ENCODE assay signal across 33 mouse cellular contexts in genomic region chr13:99739420-99739819, GRCm38 (mm10).
DNase-seq lines count a peak whose midpoint lies in the region; TF ChIP-seq lines count a peak whose summit lies in the region.
"Had no signal": no experiment of that assay in that cellular context is flagged by ENCODE, and none has a peak within 500 bp of the region (broad histone marks: within the 10 kb centered on the region; RNA-seq: fewer than 3 reads in every experiment).

No protein-coding gene starts in this region.

- 79% methylated on average over 1 of the region's 1 CpGs for WGBS in heart, embryonic 10.5 days

- DNase-seq in frontal cortex, adult 2 months (ENCODE audit: extremely low spot score in 1 of 2, low spot score in 1 of 2): peak; percentile 54 to 74
- DNase-seq in frontal cortex, postnatal 14 days (ENCODE audit: low spot score in 2 of 2): no peak
- DNase-seq in left cerebral cortex, adult 2 months (ENCODE audit: extremely low spot score in 1 of 2, low spot score in 2 of 2): peak in 1 of 2 experiments; percentile 19
- DNase-seq in left cerebral cortex, postnatal 10 days (ENCODE audit: extremely low spot score in 1 of 2, low spot score in 2 of 2): no peak
- DNase-seq in adipocyte (ENCODE audit: low spot score): peak; percentile 11
- DNase-seq in left cerebral cortex, postnatal 36 days (ENCODE audit: low spot score in 2 of 2): peak; percentile 41 to 59
- no peak for DNase-seq in heart, embryonic 10.5 days (ENCODE audit: low spot score)
- DNase-seq: adrenal gland, postnatal 14 days; cerebellum, adult 11-12 months; cerebellum, adult 9-11 months; embryo, embryonic 11 days; gastrocnemius, postnatal 25 days; heart, adult 18-20 months; kidney, adult 11 months; kidney, postnatal 14 days; layer of hippocampus, postnatal 36 days; lung, embryonic 14.5 days; lung, postnatal 14 days; midbrain, embryonic 14.5 days; retina, postnatal 1 day; spleen, adult 18-20 months; thymus, adult 2 months; thymus, postnatal 36 days had no signal

- no peaks in the 10 kb centered on the region for H3K27me3 ChIP-seq in heart, embryonic 10.5 days (ENCODE audit: insufficient read depth, poor library complexity, severe bottlenecking)
- H3K27me3 ChIP-seq: embryonic facial prominence, embryonic 13.5 days; forebrain, embryonic 15.5 days; heart, embryonic 12.5 days; hindbrain, embryonic 15.5 days; limb, embryonic 12.5 days; neural tube, embryonic 15.5 days; Patski had no signal

- H3K27ac ChIP-seq in left cerebral cortex, adult 2 months: peak overlapping the region; percentile 11; the same call in 1 of the 2 replicates
- H3K27ac ChIP-seq in heart, embryonic 10.5 days: no peak overlapping the region
- H3K27ac ChIP-seq: embryonic facial prominence, embryonic 13.5 days; forebrain, embryonic 10.5 days; forebrain, embryonic 15.5 days; hindbrain, embryonic 10.5 days; hindbrain, embryonic 15.5 days; limb, embryonic 12.5 days; liver, embryonic 15.5 days; neural tube, embryonic 15.5 days had no signal

- intact Hi-C loops in left cerebral cortex, adult 2 months (cut with DNase I): loop anchor here (1.0 kb wide), 1 partner anchor 91 kb away; no protein-coding TSS in a partner anchor
- intact Hi-C loops in left cerebral cortex, postnatal 10 days (cut with DNase I): no loop called here
- intact Hi-C loops in left cerebral cortex, postnatal 36 days (cut with DNase I): no loop called here

- no peaks in the 10 kb centered on the region for H3K9me3 ChIP-seq in heart, embryonic 10.5 days
- H3K9me3 ChIP-seq: embryonic facial prominence, embryonic 13.5 days; forebrain, embryonic 15.5 days; heart, embryonic 12.5 days; hindbrain, embryonic 15.5 days; limb, embryonic 12.5 days; liver, embryonic 15.5 days; neural tube, embryonic 15.5 days had no signal

- H3K4me1 ChIP-seq in heart, embryonic 10.5 days: peaks cover 2% of the 10 kb centered on the region
- H3K4me1 ChIP-seq: liver, embryonic 15.5 days had no signal

- no peak for TF ChIP-seq CTCF in left cerebral cortex, adult 2 months (IDR thresholded peaks at IDR 0.05)

- H3K36me3 ChIP-seq in heart, embryonic 10.5 days: no peaks in the 10 kb centered on the region
- H3K36me3 ChIP-seq: embryonic facial prominence, embryonic 13.5 days; forebrain, embryonic 10.5 days; forebrain, embryonic 15.5 days; heart, embryonic 12.5 days; hindbrain, embryonic 10.5 days; hindbrain, embryonic 15.5 days; limb, embryonic 12.5 days; liver, embryonic 15.5 days; neural tube, embryonic 15.5 days had no signal

- no peak overlapping the region for H3K4me3 ChIP-seq in left cerebral cortex, adult 2 months
- no peak overlapping the region for H3K4me3 ChIP-seq in heart, embryonic 10.5 days
- H3K4me3 ChIP-seq: embryonic facial prominence, embryonic 13.5 days; forebrain, embryonic 10.5 days; forebrain, embryonic 15.5 days; heart, embryonic 12.5 days; hindbrain, embryonic 10.5 days; hindbrain, embryonic 15.5 days; limb, embryonic 12.5 days; liver, embryonic 15.5 days; neural tube, embryonic 15.5 days had no signal

Comparison
In these comparisons a context has a peak if more than half of its experiments do, and no peak if none do; other contexts are left out.
1. DNase-seq: peak in frontal cortex, adult 2 months (2 of 2), adipocyte (single experiment) and left cerebral cortex, postnatal 36 days (2 of 2); none in frontal cortex, postnatal 14 days (0 of 2), left cerebral cortex, postnatal 10 days (0 of 2) and heart, embryonic 10.5 days (single experiment).